Mouse (Mus musculus): ENCODE results near the gene Gm15217.

The Gm15217 gene

GRCm38 (mm10) chr14:46379285-46379684 lies at the start of gene Gm15217:
Gene Gm15217 (plus strand): TSS chr14:46379414.
- no peak for DNase-seq (ENCODE audit: low spot score in 2 of 2)

GRCm38 (mm10) chr14:46333421-46334237 lies 45.6 kb upstream of the Gm15217 start:
- DNase-seq (ENCODE audit: low spot score in 2 of 2), result no peak

GRCm38 (mm10) chr14:46338801-46339200 lies 40.4 kb upstream of the Gm15217 start:
- DNase-seq (ENCODE audit: low spot score in 2 of 2), result no peak

- no peak for DNase-seq (ENCODE audit: low spot score in 2 of 2)
These were observed 34.5 kb upstream of the Gm15217 start for GRCm38 (mm10) chr14:46344750-46345149.

- no peak for DNase-seq (ENCODE audit: low spot score in 2 of 2)
These were observed 21.9 kb upstream of the Gm15217 start for GRCm38 (mm10) chr14:46357286-46357685.

GRCm38 (mm10) chr14:46357696-46358095 lies 21.5 kb upstream of the Gm15217 start:
- no peak for DNase-seq (ENCODE audit: low spot score in 2 of 2)

GRCm38 (mm10) chr14:46363209-46363608 lies 16.0 kb upstream of the Gm15217 start:
- DNase-seq (ENCODE audit: low spot score in 2 of 2), result no peak

- DNase-seq (ENCODE audit: low spot score in 2 of 2), result no peak
These were observed 6.8 kb upstream of the Gm15217 start for GRCm38 (mm10) chr14:46372452-46372851.

GRCm38 (mm10) chr14:46375796-46376195 lies 3.4 kb upstream of the Gm15217 start:
- DNase-seq (ENCODE audit: low spot score in 2 of 2), result no peak

GRCm38 (mm10) chr14:46380286-46380721 lies 1.1 kb downstream of the Gm15217 start:
- peak in 1 of 2 experiments; percentile 36 for DNase-seq (ENCODE audit: low spot score in 2 of 2)

- no peak for DNase-seq (ENCODE audit: low spot score in 2 of 2)
These were observed 2.2 kb downstream of the Gm15217 start for GRCm38 (mm10) chr14:46381457-46381856.

- no peak for DNase-seq (ENCODE audit: low spot score in 2 of 2)
These were observed 5.9 kb downstream of the Gm15217 start for GRCm38 (mm10) chr14:46384946-46385691.

- no peak for DNase-seq (ENCODE audit: low spot score in 2 of 2)
These were observed 6.7 kb downstream of the Gm15217 start for GRCm38 (mm10) chr14:46385701-46386477.

GRCm38 (mm10) chr14:46386478-46387356 lies 7.5 kb downstream of the Gm15217 start:
- no peak for DNase-seq (ENCODE audit: low spot score in 2 of 2)

- DNase-seq (ENCODE audit: low spot score in 2 of 2), result peak in 1 of 2 experiments; percentile 39
These were observed 8.1 kb downstream of the Gm15217 start for GRCm38 (mm10) chr14:46387357-46387671.

GRCm38 (mm10) chr14:46387821-46388481 lies 8.7 kb downstream of the Gm15217 start:
- no peak for DNase-seq (ENCODE audit: low spot score in 2 of 2)

GRCm38 (mm10) chr14:46388636-46389035 lies 9.4 kb downstream of the Gm15217 start:
- no peak for DNase-seq (ENCODE audit: low spot score in 2 of 2)

GRCm38 (mm10) chr14:46389438-46390248 lies 10.4 kb downstream of the Gm15217 start:
- DNase-seq (ENCODE audit: low spot score in 2 of 2), result no peak

GRCm38 (mm10) chr14:46390249-46390775 lies 11.1 kb downstream of the Gm15217 start, which contains the start of gene Bmp4:
Gene Bmp4 (minus strand): TSS chr14:46390669.
- no peak for DNase-seq (ENCODE audit: low spot score in 2 of 2)

Data from cerebellum, postnatal 4 days (tissue).